Mouse (Mus musculus): ENCODE results near the gene Gm21773. TPM values are rescaled to one million over a fixed set of nuclear protein-coding genes. Genes with fewer than 3 reads are reported as not detected.
"Not testable (repeated sequence)": the region's sequence is repeated elsewhere in the genome, so short reads cannot be mapped to it uniquely, and the experiment has no call there.

Gene Gm21773
- not detected for total RNA-seq (2022)

GRCm38 (mm10) chrY:25309260-25309659 is at the start of gene Gm21773:
Gene Gm21773 (minus strand): TSS chrY:25309360.
- not testable (repeated sequence) for DNase-seq (ENCODE audit: low spot score)
